Mouse (Mus musculus) heart, adult 2 months (tissue): ENCODE measurements around the gene Tex52. TPM values are rescaled to one million over a fixed set of nuclear protein-coding genes. Genes with fewer than 3 reads are reported as not detected.

ENCODE experiments used
- DNase-seq, 2 experiments: peaks; one replicate each; pipeline ENCODE4 v3.0.0; 2021
- H3K27ac ChIP-seq: fragments of 200-600 bp; 2 replicates; pipeline ENCODE4 v1.8.1; 2022
- H3K27me3 ChIP-seq: fragments of 200-500 bp; 2 replicates; pipeline ENCODE4 v1.6.1; 2012; ENCODE audit warnings: mild to moderate bottlenecking, low read length, inconsistent platforms, mixed read lengths; ENCODE audit not compliant: control insufficient read depth, insufficient read depth
- H3K36me3 ChIP-seq: fragments of 200-500 bp; 2 replicates; pipeline ENCODE4 v1.6.1; 2012; ENCODE audit warnings: low read length, inconsistent platforms; ENCODE audit not compliant: control insufficient read depth, insufficient read depth
- H3K4me1 ChIP-seq: fragments of 200-500 bp; 2 replicates; pipeline ENCODE4 v1.6.1; 2011; ENCODE audit warnings: low read length; ENCODE audit not compliant: control insufficient read depth, insufficient read depth
- H3K4me3 ChIP-seq: fragments of 200-600 bp; 2 replicates; pipeline ENCODE4 v1.8.1; 2022
- H3K79me2 ChIP-seq: fragments of 200-500 bp; replicated peaks from 2 replicates; pipeline ENCODE4 v1.6.1; 2012; ENCODE audit warnings: mild to moderate bottlenecking, inconsistent platforms, low read length, moderate library complexity, mixed read lengths; ENCODE audit not compliant: control insufficient read depth, insufficient read depth
- H3K9ac ChIP-seq: fragments of 200-500 bp; 2 replicates; pipeline ENCODE4 v1.6.1; 2012; ENCODE audit warnings: low read depth, mild to moderate bottlenecking, control low read depth, inconsistent platforms, low read length, mixed read lengths
- CTCF ChIP-seq: fragments of 200-600 bp; IDR thresholded peaks from 2 replicates; pipeline ENCODE4 v1.8.1; 2022; ENCODE audit warnings: antibody characterized with exemption, mild to moderate bottlenecking, moderate library complexity
- EP300 ChIP-seq: fragments of 200-500 bp; IDR thresholded peaks from 2 replicates; pipeline ENCODE4 v1.6.1; 2011; ENCODE audit warnings: low read depth, low read length, control low read depth; ENCODE audit not compliant: insufficient read depth
- POLR2A ChIP-seq: fragments of 200-500 bp; IDR thresholded peaks from 2 replicates; pipeline ENCODE4 v1.6.1; 2011; ENCODE audit warnings: mild to moderate bottlenecking, low read depth, low read length, control low read depth; ENCODE audit not compliant: insufficient read depth
- whole genome bisulfite sequencing: fragments of 180-500 bp; shearing (Covaris S2); methylation state at CpG from one replicate; pipeline ENCODE4 v1.1.7; 2018; 5-methylcytosine and 5-hydroxymethylcytosine counted together
- intact Hi-C: fragments of 180-260 bp; cut with DNase I; formaldehyde crosslinking; loops from one replicate; pipeline ENCODE4 v1.15.1; 2025
- polyA plus RNA-seq: library from polyadenylated mRNA; depleted of rRNA; stranded (reverse); fragments of >200 nt; gene quantifications from 2 replicates; pipeline ENCODE4 v1.2.3, GENCODE M21; 2012
- total RNA-seq, 2 experiments: library from RNA; stranded (reverse); gene quantifications; 2 replicates each; pipeline ENCODE4 v1.2.3; 2021

The Tex52 gene
- total and polyA plus RNA-seq, 3 experiments, result 0.12 TPM; not detected in 2

- DNase-seq, result no peak
- Histone ChIP-seq H3K4me1 (no peaks in the 10 kb centered on the region; the same call in 1 of the 2 replicates), H3K79me2 (peaks cover 2% of the 10 kb centered on the region; the same call in 1 of the 2 replicates), H3K9ac (no peak overlapping the region), H3K27me3 (no peaks in the 10 kb centered on the region), H3K27ac (no peak overlapping the region), H3K4me3 (no peak overlapping the region), H3K36me3 (no peaks in the 10 kb centered on the region; the same call in 1 of the 2 replicates)
- TF ChIP-seq CTCF, result no peak
- TF ChIP-seq EP300, result no peak
- TF ChIP-seq POLR2A, result no peak
- intact Hi-C loops, result no loop called here
- WGBS, result 76% methylated on average over 10 of the region's 10 CpGs
Observed at GRCm38 (mm10) chr6:128345623-128346022, 29.6 kb upstream of the Tex52 start.

GRCm38 (mm10) chr6:128346782-128347181 lies 28.5 kb upstream of the Tex52 start:
- 79% methylated on average over 6 of the region's 6 CpGs for WGBS
- DNase-seq, result no peak
- Histone ChIP-seq H3K27ac (peak overlapping the region; percentile 38), H3K79me2 (no peaks in the 10 kb centered on the region), H3K9ac (no peak overlapping the region), H3K4me1 (no peaks in the 10 kb centered on the region; the same call in 1 of the 2 replicates), H3K27me3 (no peaks in the 10 kb centered on the region), H3K4me3 (no peak overlapping the region), H3K36me3 (no peaks in the 10 kb centered on the region; the same call in 1 of the 2 replicates)
- no peak for TF ChIP-seq EP300
- TF ChIP-seq POLR2A, result no peak
- TF ChIP-seq CTCF, result no peak
- intact Hi-C loops, result no loop called here

DNA sequence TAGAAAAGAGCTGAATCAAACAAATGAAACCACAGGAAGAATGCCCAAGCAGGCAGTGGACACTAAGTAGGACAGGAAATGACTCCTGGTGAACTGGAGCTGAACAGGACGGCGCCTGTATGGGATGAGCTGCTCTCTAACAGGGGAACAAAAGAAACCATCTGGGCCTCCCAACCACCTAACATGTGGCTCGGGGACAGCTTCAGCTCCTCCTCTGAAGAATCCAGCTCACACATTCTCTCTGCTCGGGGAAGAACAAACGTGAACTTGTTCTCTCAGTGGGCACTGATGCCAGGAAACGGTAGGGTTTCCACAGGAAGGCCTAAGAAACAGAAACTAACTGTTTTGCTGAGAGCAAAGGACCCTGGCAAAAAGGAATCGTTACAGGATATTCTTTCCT lies 25.5 kb upstream of the Tex52 start:
- no peaks in the 10 kb centered on the region for H3K79me2 ChIP-seq
- H3K36me3 ChIP-seq, result no peaks in the 10 kb centered on the region; the same call in 1 of the 2 replicates
- TF ChIP-seq POLR2A, result no peak
- TF ChIP-seq EP300, result no peak
- intact Hi-C loops, result no loop called here
- WGBS, result 41% methylated on average over 7 of the region's 7 CpGs
- H3K4me1 ChIP-seq, result no peaks in the 10 kb centered on the region; the same call in 1 of the 2 replicates
- no peak overlapping the region for H3K27ac ChIP-seq
- DNase-seq, result no peak
- H3K9ac ChIP-seq, result no peak overlapping the region
- H3K4me3 ChIP-seq, result no peak overlapping the region
- no peaks in the 10 kb centered on the region for H3K27me3 ChIP-seq

GRCm38 (mm10) chr6:128354140-128354539 lies 21.1 kb upstream of the Tex52 start:
- Histone ChIP-seq H3K27ac (no peak overlapping the region), H3K9ac (no peak overlapping the region), H3K27me3 (no peaks in the 10 kb centered on the region), H3K4me3 (no peak overlapping the region), H3K4me1 (peaks cover 2% of the 10 kb centered on the region; the same call in 1 of the 2 replicates), H3K79me2 (no peaks in the 10 kb centered on the region), H3K36me3 (no peaks in the 10 kb centered on the region)
- no peak for DNase-seq
- 72% methylated on average over 3 of the region's 3 CpGs for WGBS
- intact Hi-C loops, result no loop called here
- no peak for TF ChIP-seq POLR2A

DNA sequence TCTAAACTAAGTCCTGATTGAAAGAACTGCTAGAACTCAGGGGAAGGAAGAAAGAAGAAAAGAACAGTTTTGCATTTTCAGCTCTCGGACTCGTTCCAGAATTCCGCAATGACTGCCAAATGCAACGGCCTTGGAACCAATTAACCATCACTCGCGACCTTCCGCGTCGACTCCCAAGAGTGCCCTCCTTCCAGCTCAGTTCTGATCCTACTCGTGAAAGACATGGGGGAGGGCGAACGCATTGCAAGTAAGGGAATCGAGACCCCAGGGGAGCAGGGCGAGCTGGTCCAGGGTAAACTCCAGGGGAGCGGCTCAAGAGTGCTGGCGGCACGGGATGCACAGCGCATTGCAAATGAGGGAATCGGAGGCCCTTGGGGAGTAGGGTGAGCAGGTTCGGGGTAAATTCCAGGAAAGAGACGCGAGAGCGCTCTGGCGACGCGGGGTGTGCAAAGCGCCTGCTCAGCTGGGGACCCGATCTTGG lies 20.0 kb upstream of the Tex52 start:
- H3K4me3 ChIP-seq, result peak overlapping the region; percentile 63
- under 1% methylated on average over 28 of the region's 28 CpGs for WGBS
- H3K36me3 ChIP-seq, result no peaks in the 10 kb centered on the region
- H3K27ac ChIP-seq, result peak overlapping the region; percentile 82
- H3K9ac ChIP-seq, result peak overlapping the region; percentile 75
- peaks cover 2% of the 10 kb centered on the region; the same call in 1 of the 2 replicates for H3K4me1 ChIP-seq
- DNase-seq, result no peak
- TF ChIP-seq EP300 (0 out of 2 replicates have a peak, but pooled peaks have one; percentile 3), POLR2A (no peak)
- no peaks in the 10 kb centered on the region for H3K27me3 ChIP-seq
- intact Hi-C loops, result no loop called here
- H3K79me2 ChIP-seq, result no peaks in the 10 kb centered on the region

GRCm38 (mm10) chr6:128355726-128356416 lies 19.4 kb upstream of the Tex52 start, which contains the start of gene Tulp3:
Gene Tulp3 (minus strand): TSS chr6:128355851.
- H3K9ac ChIP-seq, result peak within 1 kb of the TSS; percentile 75
- DNase-seq, result peak; percentile 95
- H3K4me3 ChIP-seq, result peak within 1 kb of the TSS; percentile 63
- H3K4me1 ChIP-seq, result peaks cover 2% of the 10 kb centered on the region; the same call in 1 of the 2 replicates
- TF ChIP-seq EP300 (no peak), POLR2A (peak; percentile 54)
- no peaks in the 10 kb centered on the region for H3K27me3 ChIP-seq
- no peaks in the 10 kb centered on the region for H3K36me3 ChIP-seq
- intact Hi-C loops, result no loop called here
- WGBS, result under 1% methylated on average over 37 of the region's 42 CpGs
- H3K79me2 ChIP-seq, result no peaks in the 10 kb centered on the region
- peak within 1 kb of the TSS; percentile 82 for H3K27ac ChIP-seq
